Mouse (Mus musculus) testis, adult 2 months (tissue): ENCODE data around the gene Defb28.

ENCODE experiments used
- CTCF ChIP-seq: fragments of 200-500 bp; IDR thresholded peaks from 2 replicates; pipeline ENCODE4 v1.5.1; 2012; ENCODE audit warnings: low read depth, mild to moderate bottlenecking, inconsistent platforms, low read length, moderate library complexity; ENCODE audit not compliant: control insufficient read depth, insufficient read depth, insufficient replicate concordance
- POLR2A ChIP-seq: fragments of 200-500 bp; IDR thresholded peaks from 2 replicates; pipeline ENCODE4 v1.6.1; 2012; ENCODE audit warnings: low read depth, mild to moderate bottlenecking, inconsistent platforms, low read length, moderate library complexity; ENCODE audit not compliant: control insufficient read depth

- TF ChIP-seq CTCF (no peak), POLR2A (no peak)
Observed at GRCm38 (mm10) chr2:152569038-152569437, 51.0 kb downstream of the Defb28 start, which contains the start of gene Gm17416.
